Mouse (Mus musculus): ENCODE measurements around the gene Ano6.
"Not testable (repeated sequence)": the region's sequence is repeated elsewhere in the genome, so short reads cannot be mapped to it uniquely, and the experiment has no call there.

Gene Ano6

DNA sequence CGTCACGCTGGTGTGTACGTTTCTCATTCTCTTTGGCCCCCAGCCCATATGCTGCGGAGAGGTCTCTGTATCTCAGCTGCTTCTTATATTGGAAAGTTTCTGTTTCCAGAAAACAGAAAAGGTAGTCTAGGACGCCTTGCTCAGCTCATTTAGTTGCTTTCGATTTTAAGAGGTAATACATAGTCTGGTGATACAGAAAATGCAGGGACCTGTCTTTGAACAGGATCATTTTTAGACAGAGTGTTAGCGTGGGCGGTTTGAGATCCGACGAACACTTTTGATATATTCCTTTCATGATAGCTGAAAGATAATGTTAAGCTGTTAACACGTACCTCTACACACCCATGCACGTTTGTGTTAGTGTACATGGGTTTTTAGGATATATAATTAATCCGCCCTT is 35.9 kb downstream of the Ano6 start:
- no peak for DNase-seq (ENCODE audit: low read depth in 1 of 2, low spot score in 2 of 2)

DNA sequence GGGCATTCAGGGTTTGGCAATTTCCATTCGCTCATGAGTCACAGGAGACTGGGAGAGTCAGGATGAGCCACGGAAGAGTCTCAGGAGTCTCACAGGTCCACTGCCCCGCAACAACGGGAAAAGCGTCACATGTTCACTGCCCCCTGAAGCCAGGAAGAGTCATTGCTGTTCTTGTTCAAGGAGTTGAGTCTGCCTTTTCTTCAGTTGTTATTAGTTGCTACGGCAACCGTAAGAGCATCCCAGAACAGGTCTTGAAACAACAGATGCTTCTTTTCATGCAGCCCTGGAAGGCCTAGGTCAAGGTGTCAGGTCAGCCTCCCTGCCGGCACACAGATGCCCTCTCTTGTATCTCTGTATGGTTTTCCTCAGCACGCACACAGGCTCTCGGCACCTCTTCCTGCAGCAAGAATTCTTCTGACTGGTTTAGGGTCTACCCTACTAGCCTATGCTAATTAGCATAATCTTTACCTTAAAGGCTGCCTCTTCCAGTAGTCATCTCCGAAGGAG is 36.9 kb downstream of the Ano6 start:
- no peak for DNase-seq (ENCODE audit: low read depth in 1 of 2, low spot score in 2 of 2)

DNA sequence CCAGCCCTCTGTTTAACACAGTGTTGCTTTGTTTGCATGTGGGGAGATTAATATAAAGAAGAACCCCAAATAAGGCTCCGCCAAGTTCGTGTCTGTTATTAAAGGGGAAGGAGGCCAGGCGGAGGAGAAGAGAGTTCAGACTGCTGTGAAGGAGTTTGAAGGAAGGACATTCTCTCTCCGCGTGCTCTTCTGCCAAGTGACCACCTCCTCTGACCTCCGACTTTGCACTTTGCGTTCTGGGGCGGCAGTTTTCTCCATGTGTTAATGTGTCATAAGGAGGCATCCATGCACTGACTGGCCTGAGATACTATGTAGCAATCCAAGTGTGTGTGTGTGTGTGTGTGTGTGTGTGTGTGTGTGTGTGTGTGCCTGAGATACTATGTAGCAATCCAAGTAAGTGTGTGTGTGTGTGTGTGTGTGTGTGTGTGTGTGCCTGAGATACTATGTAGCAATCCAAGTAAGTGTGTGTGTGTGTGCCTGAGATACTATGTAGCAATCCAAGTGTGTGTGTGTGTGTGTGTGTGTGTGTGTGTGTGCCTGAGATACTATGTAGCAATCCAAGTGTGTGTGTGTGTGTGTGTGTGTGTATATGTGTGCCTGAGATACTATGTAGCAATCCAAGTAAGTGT is 37.5 kb downstream of the Ano6 start:
- not testable (repeated sequence) for DNase-seq (ENCODE audit: low read depth in 1 of 2, low spot score in 2 of 2)

DNA sequence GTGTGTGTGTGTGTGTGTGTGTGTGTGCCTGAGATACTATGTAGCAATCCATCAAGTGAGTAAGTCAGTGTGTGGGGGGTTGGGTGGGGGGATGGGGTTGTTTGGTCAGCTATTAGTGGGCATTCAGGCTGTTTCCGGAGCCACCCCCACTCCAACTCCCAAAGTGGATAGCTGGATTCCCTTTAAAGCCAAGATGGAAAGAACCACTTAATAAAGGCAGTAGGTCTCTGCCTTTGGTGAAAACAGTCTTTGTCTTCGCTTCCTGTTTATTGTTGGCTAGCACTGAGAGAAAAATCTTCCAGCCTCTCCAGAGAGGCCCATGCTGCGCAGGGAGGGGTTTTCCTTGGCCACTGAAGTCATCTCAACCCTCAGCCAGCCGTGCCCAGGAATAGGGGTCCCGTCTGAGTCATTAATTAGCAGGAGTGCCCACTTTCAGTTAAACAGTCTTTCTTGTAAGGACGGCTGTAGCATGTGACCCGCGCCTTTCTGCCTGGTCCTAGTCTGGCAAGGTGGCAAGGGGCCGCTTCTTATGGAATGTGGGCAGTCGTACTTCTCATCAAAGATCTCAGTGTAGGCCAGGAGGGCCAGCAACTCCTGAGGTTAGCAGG is 38.1 kb downstream of the Ano6 start:
- no peak for DNase-seq (ENCODE audit: low read depth in 1 of 2, low spot score in 2 of 2)

DNA sequence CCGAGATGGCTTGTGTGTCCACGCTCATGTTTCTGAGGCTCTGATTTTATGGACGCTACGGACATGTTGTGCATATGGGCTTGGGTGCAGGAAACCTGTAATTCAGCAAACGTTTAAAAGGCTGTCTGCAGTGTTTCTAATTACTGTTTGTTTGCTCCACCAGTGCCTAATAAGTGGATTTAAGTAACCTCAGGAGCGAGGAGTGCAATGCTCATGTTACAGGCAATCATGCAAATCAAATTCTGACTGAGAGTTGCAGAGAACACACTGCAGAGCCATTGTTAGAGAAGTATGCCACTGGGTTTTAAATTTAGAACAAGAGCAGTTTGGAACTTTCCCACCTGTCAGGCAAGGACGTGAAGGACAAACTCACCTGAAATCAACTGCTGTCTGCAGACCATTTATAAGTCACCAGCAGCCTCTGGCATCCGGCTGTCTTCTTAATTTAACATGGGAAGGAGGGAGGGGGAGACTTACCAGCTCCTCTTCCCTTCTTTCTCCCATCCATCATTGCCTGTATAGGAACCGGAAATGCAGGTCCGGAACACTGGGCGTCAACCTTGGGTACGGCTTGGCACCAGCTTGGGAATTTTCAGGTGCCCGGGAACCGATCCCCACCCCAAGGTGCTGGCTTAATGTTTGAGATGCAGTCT is 39.0 kb downstream of the Ano6 start:
- no peak for DNase-seq (ENCODE audit: low read depth in 1 of 2, low spot score in 2 of 2)

DNA sequence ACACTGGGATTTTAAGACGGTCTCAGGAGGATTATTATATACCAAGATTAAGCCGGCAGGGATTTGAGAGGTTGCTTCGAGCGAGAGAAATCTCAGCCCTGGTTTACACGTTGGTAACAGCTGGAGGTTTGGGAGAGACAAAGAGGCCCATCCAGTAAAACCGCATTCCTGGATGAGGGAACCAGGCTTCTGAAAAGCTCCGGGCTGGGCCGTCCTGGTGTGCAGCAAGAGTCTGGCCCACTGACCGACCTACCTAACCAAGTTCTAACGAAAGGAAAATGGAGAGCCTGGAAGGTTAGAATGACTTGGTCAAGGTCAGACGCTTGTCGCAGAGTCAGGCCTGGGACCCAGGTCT is 39.5 kb downstream of the Ano6 start:
- DNase-seq (ENCODE audit: low read depth in 1 of 2, low spot score in 2 of 2): no peak

DNA sequence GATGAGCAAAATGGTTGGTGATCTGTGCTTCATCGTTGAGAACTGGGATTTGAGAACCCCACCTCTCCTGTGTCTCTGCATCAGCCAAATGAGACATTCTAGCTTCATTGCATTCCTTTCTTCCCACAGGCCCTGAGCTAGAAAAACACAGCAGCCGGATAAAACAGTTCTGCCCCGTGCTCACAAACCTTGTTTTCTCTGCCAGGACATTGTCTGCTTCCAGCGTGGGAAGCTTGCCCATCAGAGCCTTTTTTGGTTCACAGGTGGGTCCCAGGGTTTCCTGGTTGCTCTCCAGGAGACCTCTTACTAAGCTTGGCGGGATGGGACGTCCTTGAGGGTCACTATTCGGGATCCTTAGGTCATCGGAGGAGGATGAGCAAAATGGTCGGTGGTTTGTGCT is 42.6 kb downstream of the Ano6 start:
- no peak for DNase-seq (ENCODE audit: low read depth in 1 of 2, low spot score in 2 of 2)

DNA sequence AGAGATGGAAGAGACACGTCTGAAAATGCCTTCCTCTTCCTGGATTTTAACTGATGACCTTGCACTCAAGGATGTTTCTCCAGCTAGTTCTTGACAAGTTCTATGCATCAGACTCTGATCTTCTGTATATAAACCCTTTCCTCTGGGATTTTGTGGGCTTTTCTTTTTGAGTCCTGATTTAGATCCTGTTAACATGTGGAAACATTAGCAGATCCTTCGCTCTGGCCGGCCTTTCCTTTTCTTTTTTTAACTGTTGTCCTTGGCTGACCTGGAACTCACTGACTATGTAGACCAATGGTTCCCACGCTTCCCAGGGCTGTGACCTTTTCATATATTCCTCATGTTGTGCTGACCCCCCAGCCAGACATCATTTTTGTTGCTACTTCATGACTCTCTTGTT is 45.4 kb downstream of the Ano6 start:
- DNase-seq (ENCODE audit: low read depth in 1 of 2, low spot score in 2 of 2): no peak

DNA sequence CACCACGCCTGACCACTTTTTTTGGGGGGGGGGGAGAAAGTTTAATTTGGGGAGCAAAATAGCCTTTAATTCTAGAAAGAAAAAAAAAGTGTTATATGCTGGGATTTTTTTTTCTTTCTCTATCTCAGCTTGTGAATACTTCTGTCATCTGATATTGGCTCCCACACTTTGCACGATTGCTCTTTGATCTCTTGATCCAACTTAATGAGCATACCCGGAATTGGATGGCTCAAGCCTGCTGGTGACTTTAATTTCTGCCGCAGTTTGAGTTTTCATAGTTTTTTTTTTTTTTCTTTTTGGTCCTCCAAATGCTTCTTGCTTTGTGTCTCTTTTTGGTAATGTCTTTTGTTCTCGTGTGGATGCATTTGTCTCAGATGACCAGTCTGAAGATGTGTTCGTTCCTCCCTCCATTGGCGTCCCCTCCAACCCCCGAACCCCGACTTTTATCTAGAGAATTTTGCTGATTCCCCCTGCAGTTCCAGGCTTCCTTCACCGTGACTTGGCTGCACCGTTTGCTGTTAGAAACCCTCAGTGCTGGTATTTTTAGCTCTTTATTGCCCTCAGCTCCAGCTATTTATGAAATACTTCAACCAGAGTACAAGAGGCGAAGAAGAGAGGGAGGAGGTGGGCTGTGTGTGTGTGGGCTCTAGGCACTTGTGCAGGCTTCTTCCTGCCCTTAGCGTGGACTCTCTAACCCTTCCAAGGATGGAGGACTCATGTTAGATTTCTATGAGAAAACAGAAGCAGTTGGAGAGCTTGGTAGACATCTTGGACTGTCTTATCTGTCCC is 46.2 kb downstream of the Ano6 start:
- DNase-seq (ENCODE audit: low read depth in 1 of 2, low spot score in 2 of 2): no peak

DNA sequence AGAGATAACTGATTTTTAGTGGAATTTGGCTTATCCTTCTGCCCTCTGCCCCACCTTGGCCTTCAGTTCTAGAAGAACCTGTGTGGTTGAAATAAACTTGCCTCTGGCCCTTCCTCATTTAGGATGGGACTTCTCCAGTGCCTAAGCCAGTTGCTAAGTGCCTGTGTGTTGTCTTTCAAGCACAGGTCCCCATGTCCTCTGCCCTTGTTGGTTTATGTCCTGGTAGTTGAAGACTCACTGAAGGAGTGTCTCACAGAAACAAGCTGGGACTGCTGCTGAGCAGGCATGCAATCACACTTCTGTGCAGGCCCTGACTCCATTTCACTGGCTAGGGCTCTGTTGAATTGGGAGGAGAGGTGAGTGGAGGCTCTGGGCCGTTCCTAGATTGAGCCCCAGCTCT is 46.9 kb downstream of the Ano6 start:
- no peak for DNase-seq (ENCODE audit: low read depth in 1 of 2, low spot score in 2 of 2)

DNA sequence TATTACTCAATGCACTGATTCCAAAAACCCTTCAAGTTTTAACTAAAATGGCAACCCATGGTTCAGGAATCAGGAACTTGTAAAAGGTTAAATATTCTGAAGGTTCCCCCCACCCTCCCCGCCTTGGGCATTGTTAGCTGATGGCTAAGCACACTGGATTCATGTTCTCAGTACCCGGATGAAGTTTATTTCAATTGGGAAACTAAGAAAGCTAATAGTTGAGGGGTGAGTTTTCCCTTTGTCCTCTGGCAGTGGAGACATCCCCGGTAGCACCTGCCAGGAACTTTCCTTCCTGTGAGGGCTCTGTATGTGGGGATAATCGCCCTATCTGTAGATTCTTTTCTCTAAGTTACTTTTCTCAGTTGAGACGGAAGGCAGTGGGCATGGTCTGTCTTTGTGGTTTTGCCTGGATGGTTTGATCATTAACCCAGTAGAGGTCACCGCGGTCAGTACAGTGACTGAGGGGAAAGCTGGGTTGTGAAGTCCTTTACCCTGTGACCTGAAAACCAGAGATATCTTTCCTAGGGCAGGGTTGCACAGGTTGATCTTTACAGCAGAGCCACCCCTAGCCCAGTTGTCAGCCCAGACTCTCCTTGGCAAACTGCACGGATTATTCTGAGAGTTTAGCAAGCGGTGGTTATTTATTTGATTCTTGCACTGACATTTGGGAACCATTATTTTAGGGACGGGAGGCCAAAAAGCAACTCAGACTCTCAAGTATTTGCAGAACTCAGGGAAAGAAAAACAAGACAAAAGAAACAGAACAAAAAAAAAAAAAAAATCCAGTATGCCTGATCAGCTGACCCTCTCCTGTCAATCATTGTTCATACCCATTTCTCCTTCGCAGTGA is 47.8 kb downstream of the Ano6 start:
- DNase-seq (ENCODE audit: low read depth in 1 of 2, low spot score in 2 of 2): no peak

DNA sequence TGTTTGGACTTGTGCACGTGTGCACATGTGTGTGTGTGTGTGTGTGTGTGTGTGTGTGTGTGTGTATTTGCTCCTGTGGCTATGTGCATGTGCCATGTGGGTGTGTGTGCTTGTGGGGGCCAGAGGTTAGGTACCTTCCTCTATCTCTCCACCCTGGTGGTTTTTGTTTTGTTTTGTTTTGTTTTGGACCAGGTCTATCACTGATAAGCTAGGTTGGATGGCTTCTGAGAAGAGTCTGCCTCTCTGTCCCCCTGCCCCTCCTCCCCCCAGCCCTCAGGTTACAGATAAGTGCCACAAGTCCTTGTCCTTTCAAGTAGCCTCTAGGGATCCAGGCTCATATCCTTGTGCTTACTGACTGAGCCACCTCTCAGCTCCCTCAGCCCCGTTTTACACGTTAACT is 49.1 kb downstream of the Ano6 start:
- no peak for DNase-seq (ENCODE audit: low read depth in 1 of 2, low spot score in 2 of 2)

DNA sequence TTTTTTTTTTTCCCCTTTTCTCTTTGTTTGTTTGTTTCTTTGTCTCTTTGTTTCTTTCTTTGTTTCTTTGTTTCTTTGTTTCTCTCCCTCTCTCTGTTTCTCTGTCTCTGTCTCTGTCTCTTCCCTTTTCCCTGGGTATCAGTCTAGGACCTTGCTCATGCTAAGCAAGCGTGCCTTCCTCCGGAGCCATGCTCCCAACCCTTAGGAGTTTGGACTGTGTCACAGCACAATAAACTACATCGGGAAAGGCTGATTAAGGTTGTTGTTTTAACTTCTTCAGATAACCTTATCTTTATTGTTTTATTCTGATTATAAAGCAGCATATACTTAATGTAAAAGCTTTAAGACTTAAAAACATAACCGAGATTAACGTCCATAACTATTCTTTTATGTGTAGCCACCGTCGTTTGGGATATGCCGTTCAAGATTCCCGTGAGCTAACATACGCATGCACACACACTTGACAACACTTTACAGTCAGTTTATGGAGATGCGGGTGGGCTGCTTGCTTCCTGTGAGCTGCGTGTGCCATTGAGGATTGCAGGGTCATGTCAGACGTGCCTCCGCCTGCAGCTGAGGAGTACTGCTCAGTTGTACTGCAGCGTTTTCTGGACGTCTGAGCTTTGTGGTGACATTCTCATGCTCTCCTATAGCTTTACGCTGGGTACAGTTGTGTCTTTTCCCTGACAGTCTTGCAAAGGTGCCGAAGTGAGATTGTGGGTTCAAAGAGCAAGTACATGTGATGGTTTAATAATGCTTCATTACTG is 52.7 kb downstream of the Ano6 start:
- DNase-seq (ENCODE audit: low read depth in 1 of 2, low spot score in 2 of 2): no peak

DNA sequence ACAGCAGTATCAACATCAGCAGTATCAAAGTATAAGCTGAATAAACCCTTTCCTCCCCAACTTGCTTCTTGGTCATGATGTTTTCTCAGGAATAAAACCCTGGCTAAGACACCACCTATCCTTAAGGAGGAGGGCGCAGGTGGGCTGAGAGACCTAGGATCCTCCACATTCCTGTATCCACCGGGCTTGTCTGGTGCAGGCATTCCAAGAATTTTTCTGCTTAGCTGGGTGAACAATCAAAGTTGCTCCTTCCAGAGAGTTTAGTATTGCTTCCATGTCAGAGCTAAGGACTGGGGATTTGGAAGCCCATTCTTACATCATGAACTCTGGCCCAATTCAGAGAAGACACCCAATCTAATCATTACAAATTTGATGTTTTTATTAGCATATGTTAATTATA is 53.8 kb downstream of the Ano6 start:
- no peak for DNase-seq (ENCODE audit: low read depth in 1 of 2, low spot score in 2 of 2)

DNA sequence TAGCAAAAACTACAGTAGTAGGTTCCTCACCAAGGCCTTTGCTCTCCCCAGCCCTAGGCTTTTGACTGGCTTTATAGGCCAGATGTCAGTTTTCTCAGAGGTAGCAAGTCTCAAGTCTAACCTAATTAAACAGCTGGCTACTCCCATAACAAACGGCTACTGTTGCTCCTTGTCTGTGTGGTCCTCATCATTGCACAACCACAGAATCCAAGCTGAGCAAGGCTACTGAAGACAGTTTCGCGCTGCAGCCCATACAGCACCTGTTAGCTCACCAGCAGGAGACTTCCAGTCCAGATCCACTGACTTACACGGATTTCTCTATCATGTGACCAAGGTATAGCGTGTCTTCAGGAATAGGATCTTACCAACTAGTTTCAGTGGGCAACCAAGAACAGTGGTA is 55.5 kb downstream of the Ano6 start:
- DNase-seq (ENCODE audit: low read depth in 1 of 2, low spot score in 2 of 2): no peak

DNA sequence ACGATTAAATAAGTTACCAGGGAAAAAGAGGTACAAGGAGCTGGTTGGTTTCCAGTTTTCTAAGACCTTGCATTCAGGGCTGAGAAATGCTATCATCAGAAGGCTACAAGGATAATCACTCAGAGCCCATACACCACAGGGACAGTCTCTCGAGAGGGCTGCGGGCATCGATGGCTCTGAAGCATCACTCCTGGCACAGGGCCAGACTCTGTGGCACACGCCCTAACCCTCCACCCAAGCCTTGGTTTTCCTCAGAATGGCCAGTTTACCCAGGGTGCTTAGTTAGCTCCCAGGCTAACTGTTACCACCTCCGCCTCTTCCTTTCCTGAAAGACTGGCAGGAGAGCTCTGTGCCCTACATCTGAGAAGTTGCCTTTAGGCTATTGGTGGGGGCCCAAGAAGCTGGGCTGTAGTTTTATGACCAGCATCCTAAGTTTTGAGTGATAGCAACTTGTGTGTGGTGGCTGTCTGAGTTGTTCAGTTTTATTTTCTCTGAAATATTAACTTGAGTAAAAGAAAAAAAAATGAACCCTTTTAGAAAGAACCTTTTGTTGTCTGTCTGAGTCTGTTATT is 57.9 kb downstream of the Ano6 start:
- no peak for DNase-seq (ENCODE audit: low read depth in 1 of 2, low spot score in 2 of 2)

DNA sequence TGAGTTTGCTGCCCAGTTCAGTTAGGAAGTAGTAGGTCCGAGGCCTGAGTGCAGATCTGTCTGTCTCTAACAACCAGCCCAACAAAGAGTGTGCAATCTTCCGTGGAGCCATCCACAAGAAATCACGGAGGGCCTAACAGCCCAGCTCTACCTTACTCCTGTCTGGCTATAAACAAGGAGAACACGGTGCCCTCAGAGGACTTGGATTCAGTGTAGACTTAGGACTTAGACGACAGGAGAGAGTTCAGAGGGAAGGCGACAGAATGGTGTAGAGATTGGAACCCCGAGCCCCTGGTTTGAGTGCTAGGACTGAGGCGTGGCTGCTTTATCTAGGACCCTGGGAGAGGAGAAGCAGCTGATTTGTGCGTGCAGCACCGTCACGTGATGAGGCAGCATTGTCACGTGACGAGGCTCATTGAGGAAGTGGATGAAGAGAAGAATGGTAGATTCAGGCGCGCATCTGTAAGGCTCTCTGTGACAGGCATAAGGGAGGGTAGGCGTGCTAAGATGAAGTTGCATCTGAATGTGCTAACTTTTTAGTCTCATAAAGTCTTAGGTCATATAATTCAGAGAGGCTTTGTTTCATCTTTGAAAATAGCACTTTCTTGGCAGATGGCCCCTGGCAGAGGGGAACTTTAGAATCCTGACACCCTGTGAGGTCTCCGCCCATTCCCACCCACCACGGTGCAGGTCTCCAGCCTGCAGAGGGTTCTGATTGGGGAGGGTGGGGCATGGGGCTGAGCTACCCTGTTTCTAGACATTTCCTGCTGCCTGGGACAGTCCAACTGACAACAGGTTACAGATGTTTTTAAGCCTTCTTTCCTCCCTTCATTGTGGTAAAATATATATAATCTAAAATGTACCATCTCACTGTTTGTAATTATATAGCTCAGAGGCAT is 59.1 kb downstream of the Ano6 start:
- no peak for DNase-seq (ENCODE audit: low read depth in 1 of 2, low spot score in 2 of 2)

DNA sequence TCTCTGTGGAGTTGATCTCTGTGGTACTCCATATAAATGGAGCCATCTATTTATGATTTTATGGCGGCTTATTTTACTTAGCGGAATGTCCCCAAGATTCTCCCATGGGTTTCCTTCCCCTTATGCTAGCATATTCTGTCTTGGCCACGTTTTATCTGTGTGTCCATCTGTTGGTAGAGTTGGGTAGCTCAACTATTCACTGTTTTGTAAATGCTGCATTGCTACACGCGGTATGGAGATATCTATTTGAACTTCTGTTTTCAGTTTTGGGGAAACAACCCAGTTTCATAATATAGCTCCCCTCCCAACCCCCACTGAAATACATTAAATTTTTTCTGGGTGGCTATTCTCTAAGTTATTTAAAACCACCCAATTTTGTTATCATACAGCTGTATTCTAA is 59.9 kb downstream of the Ano6 start:
- DNase-seq (ENCODE audit: low read depth in 1 of 2, low spot score in 2 of 2): peak in 1 of 2 experiments; percentile 22
